Mouse (Mus musculus): ENCODE results near the gene Satb2.

The Satb2 gene

DNA sequence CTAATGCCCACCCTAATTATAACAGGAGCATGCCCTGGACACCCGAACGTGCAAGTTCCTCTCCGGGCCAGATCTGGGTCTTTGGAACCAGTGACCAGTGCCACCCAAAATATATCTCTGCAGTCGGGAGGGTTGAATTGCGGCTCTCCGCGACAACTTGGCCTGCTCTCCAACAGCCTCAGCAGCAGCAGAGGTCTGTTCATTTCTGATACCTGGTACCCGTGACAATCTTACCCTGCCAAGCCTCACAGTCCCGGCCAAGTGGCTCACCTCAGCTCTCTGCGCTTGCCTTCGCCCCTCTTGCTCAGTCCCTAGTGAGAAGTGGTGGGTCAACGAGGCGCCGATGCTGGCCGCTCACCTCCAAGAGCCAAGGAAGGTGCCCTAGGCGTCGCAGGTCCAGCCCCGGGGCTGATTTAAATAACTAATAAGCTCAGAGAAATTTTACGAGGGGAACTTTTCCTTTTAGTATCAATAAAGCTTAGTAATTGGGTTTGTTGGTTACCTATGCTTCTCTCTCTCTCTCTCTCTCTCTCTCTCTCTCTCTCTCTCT lies at the start of gene Satb2:
Gene Satb2, minus strand, starts transcription at position 500 of the 550 bp plus-strand sequence.
- DNase-seq (ENCODE audit: low spot score in 2 of 2), result no peak

DNA sequence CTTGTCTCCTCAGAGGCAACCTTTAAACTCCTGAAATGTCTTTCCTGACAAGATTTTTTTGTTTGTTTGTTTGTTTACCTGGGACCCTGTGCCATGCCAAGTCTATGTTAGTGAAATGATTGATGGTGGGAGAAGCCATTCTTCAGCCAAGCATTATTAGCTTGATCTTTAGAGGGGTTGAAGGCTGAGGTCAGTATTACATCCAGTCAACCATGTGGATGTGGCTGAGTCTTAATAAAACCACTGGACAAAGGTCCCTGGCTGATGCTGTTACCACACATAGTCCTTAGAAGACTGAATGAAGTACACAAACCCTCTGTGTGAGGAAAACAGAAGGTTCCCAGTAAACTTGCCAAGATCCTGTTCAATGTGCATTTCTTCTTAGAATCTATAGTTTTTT lies 40.5 kb upstream of the Satb2 start:
- DNase-seq (ENCODE audit: low spot score in 2 of 2), result no peak

DNA sequence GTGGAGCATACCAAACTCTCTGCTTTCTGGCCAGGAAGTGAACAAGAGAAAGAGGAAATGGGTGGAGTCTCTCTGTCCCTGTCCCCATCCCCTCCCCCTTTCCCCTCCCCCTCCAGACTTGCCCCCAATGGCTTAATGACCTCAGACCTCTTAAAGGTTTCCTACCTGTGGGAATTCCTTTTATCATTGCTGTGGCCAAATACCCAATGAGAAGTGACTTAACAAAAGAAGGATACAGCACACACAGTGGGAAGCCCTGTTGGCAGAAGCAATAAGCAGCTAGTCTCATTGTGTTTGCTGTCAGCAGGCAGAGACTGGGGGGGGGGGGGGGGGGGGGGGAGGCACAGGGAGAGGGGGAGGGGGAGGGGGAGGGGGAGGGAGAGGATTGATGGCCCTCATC lies 35.4 kb upstream of the Satb2 start:
- DNase-seq (ENCODE audit: low spot score in 2 of 2), result no peak

DNA sequence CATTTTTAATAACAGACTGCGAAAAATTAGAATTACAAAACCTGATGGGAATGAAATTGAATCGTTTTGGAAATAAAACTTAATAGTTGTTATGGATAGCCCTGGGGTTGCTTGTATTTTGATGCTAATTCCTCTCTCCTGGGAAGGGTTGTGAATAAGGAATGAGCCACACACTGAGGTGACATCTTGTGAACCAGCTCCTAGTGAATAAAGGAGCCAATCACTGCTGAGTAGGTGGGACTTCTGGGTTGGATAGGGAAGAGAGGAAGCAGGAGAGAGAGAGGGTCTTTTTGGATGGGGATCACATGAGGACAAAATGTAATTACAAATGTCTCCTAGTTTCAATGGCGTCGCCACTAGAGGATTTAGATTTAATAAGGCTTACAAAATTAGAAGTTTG lies 30.7 kb upstream of the Satb2 start:
- no peak for DNase-seq (ENCODE audit: low spot score in 2 of 2)

DNA sequence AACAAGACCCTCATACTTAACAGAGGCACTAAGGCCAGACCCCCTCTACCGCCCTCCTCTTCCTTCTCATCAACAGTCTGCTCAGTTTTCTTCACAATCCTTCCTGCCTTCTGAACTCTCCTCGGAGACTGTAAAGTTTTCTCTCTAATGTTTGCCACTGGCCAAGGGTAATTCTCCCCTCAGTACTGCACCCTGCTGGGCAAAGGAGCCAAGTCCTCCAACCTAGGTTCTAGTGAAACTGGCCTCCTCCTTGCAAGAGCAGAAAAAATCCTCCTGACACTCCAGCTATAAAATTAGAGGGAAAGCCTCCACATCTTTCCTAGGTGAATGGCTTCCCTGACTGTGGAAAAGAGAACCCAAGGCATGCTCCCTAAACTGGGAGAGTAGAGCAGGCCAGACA lies 16.6 kb upstream of the Satb2 start:
- DNase-seq (ENCODE audit: low spot score in 2 of 2), result no peak

DNA sequence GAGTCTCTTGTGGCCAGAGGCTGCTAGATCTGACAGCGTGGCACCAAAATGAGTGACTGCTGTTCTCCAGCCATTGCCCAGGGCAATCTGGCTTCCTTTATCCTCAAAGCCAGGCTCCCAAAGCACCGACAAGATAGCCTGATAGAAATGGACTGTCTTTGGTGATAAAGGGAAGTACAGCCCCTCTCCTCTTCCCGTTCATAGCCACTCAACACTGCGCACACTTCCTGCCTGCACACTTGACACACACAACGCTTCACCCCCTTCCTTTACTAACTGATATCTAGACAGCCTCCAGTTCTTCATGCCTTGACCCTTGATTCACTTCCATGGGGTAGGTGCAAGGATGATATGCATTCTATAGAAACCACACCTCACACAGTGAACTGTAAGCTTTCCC lies 13.9 kb upstream of the Satb2 start:
- DNase-seq (ENCODE audit: low spot score in 2 of 2), result no peak

DNA sequence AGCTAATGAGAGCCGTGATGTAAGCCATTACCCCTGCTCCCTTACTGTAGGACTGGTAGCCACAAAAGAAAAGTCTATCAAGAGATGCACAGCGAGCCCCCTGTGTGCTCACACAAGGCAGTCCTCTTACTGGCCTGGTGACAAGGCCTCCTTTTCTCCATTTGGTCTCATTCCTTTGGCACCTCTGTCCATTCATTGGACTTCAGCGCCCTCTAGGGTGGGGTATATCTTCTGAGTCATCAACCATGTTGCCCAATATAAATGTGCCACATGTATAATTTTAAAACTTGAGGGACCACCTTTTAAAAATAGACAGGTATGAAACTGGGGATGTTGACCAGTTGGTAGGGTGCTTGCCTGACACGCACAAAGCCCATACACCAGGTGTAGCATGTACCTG lies 13.2 kb upstream of the Satb2 start:
- no peak for DNase-seq (ENCODE audit: low spot score in 2 of 2)

DNA sequence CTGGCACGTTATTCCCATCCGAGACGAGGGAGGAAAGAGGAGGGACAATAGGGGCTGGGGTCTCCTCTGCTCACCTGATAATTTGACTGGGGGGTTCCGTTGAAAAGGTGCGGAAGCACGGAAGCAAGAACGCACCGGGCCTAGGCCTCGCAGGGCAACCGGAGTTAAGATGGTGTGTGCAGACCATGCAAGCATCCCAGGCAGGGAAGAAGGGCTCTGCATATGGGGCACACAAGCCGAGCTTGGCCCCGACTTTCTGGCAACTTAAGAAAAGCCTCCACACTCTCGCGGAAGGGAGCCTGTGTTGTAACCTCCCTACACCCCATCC lies 6.0 kb upstream of the Satb2 start:
- DNase-seq (ENCODE audit: low spot score in 2 of 2), result no peak

DNA sequence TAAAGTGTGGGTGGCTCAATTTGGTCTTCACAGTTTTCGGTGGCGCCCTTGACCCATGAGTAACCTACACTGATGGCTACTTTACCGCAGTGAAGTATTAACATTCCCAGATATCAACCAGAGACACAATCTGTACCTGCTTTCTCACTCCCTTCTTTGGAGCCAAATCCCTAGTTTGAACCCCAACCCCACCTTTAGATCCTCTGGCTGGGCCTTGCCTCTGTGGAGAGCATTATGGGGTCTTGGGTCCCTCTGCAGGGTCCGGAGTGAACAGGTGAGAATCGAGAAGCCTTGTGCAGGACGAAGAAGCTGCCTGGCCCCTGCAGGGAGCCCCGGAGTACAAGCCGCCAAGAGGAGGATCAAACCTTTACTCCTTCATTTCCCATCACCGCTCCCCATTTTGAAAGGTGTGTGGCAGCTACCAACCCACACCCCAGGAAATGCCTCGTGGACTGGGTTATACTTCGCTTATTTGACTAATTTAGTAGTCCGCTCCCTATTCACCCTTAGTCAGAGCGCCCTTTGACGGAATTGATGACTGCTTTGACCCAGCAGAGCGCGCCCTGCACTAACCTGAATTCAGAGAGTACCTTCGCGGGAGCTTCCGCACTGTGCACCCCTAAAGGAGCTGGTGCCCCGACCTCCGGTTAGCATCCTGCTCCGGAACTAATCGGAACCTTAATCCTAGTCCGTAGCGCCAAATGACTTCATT lies 5.5 kb upstream of the Satb2 start:
- no peak for DNase-seq (ENCODE audit: low spot score in 2 of 2)

DNA sequence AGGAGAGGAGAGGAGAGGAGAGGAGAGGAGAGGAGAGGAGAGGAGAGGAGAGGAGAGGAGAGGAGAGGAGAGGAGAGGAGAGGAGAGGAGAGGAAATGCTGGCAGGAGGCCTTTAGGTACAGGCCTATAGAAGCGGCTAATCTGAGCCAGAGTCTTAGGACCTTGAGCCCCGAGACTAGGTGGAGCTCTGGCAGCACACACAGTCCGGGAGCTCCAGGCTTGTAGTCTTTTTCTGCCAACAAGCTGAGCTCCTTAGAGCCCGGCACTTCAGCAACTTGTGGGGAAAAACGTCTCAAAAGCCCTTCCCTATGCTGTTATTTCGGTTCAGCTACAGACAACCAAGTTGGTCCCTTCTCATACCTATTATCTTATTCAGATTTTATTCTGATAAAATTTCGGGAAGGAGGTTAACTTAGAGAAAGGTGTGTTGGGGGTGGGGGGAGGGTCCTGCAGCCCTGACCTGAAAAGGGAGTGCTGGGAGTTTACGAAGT lies 4.7 kb upstream of the Satb2 start:
- DNase-seq (ENCODE audit: low spot score in 2 of 2), result no peak

DNA sequence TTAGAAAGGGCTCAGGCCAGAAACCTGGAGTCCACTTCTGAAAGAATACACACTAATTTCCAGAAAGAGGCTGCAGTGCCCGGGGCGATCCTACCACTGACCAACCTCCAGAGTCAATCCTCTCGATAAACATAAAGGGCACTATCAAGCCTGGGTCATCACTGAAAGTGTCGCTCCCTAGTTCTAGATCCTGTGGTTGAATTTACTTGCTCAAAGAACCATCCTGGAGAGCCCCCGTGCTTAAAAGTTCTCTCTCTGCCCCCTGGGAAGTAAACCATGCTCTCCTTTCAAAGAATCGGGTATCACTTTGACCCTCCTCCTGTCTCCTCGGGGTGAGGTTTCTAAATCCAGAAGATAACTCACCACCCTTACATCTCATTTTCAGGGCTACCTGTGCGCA lies 4.2 kb upstream of the Satb2 start:
- DNase-seq (ENCODE audit: low spot score in 2 of 2), result no peak

DNA sequence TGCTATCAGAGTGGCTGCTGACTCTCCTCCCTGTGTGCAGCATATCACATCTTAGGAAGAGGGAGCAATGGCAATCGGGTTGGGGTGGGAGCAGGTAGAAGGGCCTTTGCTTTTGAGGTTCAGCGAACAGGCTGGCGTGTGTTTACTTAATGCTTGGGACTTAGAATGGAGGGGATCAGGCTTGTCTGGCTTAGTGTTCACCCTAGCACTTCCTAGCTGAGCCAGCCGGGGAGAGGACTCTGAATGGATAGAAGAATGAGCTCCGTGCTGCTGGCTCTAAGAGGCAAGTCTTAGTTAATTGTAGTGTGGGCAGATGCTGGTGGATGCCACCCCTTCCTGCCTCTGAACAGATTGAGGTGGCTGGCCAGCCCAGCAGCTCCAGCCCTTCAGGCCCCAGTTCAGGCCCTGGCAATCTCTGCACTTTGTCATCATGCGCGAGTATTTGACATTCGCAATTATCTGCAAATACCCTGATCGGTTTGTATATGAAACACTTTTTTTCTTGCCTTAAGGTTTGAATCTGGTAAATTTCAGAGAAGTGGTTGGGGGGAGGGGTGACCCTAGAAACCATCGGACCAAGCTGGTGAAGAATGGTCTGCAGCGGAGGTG lies 3.6 kb upstream of the Satb2 start:
- no peak for DNase-seq (ENCODE audit: low spot score in 2 of 2)

DNA sequence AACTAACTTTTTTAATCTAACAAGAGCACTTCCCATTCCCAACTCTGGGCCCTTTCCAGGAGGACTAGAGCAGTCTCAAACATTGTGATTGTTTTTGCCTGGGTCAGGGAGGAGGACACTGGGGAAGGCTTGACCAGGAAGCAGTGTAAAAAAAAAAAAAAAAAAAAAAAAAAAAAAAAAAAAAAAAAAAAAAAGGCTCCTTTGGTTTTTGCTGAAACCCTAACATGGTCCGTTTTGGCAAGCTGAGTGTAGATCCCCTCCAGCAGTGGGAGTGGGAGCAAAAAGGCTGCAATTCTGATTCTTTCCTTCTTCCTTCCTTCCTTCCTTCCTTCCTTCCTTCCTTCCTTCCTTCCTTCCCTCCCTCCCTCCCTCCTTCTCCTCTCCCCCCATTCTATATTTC lies 3.1 kb upstream of the Satb2 start:
- no peak for DNase-seq (ENCODE audit: low spot score in 2 of 2)

DNA sequence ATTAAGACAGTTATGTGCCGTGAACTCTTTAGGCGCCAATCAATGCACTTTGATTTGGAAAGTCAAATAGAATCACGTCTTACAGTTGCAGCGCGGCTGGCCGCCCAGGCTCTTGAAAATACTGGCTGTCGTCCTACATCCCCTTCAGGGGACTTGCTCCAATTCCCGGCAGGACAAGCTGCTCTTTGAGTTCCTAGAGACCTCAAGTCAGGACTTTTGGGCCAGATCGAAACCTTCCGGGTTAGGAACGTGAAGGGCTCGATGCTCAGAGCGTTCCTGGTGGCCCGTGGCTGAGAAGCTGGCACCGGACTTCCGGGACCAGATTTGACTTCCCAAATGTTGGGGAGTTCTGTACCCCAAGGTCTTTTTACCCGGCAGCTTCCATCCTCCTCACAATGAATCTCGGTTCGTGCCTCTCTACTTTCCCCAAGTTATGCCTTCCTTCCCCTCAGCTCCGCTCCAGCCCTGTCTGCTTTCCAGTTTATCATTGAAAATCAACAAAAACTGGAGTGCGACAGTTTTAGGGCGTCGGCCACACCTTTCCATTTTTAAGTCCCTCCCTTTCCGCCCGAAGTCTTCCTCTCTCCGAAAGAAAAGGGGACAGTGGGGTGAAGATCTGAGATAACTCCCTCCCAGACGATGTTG lies 2.3 kb upstream of the Satb2 start:
- DNase-seq (ENCODE audit: low spot score in 2 of 2), result no peak

DNA sequence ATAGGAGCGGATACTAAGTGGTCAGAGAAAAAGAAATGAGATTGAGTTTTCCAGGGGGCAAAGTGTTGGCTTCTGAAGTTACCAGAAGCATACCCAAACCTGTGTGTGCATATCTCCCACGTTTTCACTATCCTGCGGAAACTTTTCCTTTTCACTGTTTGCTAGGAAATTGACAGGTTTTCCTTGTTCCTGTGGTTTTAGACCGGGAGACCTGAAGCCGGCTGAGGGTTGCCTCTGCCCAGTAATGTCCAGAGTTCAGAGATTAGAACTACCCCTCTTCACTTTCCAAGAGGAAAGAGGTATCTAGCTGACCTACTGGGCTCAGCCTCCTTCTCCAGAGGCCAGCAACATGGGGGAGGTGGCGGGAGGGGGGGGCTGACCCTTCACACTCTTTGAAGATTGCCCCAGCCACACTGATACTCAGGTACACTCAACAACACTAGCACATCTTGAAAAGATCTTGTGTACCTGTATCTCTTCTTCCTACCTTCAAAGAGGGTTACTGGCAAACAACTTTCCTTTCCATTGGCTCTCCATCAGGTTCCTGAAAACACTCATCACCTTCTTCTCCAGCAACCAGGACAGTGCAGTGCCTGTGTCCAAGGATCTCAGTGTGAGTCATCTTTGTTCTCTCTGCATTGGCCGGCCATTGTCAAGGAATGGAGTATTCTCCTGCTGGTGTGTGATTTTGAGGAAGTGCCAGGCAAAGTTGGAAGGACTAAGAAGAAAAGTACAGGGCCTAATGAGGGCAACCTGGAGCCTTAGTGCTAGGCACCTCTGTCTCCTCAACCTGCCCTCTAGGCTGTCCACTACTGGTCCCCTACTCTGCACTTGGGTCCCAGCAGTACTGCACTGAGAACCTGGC lies 1.3 kb upstream of the Satb2 start:
- no peak for DNase-seq (ENCODE audit: low spot score in 2 of 2)

DNA sequence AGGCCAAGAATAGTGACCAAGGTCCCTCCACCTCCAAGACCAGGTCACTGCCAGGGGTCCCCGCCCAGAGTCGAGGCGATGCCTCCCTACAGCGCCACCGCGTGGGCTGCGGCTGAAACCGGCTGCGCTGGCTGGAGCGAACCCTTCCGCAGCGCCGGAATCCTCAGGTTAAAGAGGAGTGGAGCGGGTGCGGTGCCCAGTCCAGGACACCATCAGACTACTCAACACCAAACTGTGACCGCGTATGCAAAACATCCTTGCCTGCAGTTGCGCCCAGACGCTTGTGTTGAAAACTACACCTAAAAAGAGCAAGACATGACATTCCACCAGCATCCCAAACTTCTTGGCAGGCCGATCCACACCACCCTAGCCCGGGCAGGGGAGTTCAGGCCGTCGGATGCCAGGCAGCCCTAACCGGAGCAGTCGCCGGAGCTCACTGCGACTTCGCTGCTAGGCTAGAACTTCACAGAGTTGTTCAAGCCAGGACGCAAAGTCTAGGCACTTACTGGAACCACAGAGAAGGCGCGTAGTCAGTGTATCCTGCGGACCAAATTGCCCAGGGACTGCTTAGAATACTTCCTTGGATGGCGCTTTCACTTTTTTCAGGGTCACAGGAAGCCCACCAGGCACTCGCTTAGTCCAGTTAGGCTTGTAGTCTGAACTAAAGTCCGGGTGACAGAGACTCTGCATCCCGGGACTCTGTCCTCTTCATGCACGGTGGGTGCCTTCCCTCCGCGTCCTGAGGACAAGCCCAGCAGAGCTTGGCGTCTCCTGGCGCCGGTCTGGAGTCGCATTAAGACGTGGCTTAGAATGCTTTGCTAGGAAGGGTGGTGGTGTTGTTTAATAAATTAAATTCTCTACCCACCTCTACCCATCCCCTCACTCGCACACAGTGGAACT lies 999 bp downstream of the Satb2 start:
- DNase-seq (ENCODE audit: low spot score in 2 of 2), result peak; percentile 45 to 59

DNA sequence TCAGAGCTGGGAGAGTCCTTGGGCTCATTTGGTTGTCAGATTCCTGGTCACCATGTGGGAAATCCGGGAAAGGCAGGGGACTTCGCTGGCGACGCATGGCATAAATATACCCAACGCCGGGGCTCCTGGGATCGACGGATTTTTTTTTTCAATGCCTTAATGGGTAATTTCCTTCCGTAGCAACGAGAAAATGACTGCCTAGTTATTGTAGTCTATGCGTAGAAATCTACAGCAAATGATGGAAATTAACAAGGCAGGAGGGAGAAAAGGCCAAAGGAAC lies 1.7 kb downstream of the Satb2 start:
- no peak for DNase-seq (ENCODE audit: low spot score in 2 of 2)

DNA sequence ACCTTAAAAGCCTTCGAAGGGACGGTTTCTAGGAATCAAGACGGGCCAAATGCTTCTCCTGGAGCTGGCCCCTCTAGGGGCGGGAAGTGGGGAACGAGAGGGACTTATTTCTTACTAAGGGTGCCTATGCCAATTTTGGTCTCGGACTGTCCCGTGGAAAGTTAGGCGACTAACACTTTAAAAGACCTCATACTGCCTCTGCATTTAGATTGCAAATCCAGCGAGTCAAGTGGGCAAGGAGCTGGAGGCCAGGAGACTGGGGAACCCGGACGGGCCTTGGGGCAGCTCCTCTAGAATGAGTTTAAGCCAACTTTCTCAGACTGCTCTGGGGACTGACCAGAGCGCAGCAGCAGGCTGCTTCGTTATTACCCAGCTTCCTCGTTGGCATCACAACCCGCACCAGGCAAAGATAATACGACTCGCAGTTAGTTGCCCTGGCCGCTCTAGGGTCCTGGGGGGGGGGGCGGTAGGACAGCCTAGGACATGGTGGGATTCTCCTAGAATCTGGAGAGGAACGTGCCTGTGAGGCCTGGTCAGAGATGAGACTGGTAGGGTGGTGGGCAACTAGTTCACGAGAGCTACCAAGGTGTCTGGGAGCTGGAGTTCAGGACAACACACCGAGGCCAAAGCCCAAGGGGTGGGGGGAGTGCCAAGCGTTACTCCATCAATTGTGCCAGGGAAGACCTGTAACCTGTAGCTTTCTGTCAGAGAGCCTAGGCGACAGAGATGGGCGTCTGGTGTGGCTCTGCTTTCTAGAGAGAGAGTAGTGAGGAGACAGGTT lies 2.2 kb downstream of the Satb2 start:
- DNase-seq (ENCODE audit: low spot score in 2 of 2), result no peak

DNA sequence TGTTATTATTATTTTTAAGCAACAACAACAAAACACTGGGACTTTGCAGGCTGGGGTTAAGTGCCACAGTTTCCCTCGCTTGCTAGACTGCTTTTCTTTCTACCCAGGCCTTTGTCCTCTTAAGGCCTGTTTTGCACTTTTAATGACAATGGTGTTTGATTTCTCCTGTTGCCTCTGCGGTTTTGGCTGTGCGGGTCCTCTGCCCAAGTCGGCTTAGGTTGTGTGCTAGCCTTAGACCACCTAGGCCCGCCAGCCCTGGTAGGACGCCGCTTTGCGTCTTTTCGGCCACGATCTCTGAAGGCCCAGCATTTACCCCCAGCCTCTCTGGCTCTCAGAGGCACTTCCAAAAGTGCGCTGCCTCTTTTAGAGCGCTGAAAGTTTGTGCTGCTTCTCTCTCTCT lies 2.9 kb downstream of the Satb2 start:
- DNase-seq (ENCODE audit: low spot score in 2 of 2), result no peak

DNA sequence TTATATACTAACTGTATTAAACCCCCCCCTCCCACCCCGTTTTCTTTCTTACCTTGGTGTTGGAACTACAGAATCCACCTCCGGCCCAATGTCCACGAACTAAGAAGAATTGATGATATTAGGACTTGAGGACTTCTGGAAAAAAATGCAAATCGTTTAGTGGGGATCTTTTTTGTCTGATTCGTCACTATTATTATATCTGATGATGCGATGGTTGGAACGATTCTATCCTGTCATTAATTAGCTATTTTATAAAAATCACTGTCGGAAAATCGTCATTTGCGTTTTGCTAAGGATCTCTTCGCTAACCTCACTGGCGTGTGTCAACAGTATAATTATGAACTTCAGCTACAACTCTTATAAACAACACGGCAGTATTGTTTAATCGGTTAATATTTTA lies 4.3 kb downstream of the Satb2 start:
- no peak for DNase-seq (ENCODE audit: low spot score in 2 of 2)

DNA sequence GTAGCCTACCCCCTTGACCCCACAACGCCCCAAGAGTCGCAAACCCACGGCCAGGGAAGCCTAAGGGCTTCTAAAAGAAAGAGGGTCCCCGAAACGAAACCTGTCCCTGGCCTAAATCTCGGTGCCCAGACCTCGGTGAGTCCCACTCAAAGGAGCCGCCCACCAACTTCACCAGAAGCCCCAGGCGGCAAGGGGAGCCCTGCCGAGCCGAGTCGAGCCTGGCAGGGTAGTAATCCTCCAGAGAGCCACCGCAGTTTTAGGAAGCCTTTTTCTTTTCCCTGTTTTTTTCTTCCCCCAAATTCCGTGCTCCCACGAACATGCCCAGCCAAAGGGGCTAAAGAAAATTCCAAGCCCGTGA lies 4.9 kb downstream of the Satb2 start:
- no peak for DNase-seq (ENCODE audit: low spot score in 2 of 2)
